21 mouse cellular contexts compared by ENCODE assay signal in genomic region chr16:30433148-30433547, GRCm38 (mm10).
"Had no signal": no experiment of that assay in that cellular context is flagged by ENCODE, and none has a peak within 500 bp of the region (broad histone marks: within the 10 kb centered on the region; RNA-seq: fewer than 3 reads in every experiment).

No protein-coding gene starts in this region.

- H3K9me3 ChIP-seq: liver, embryonic 15.5 days; midbrain, embryonic 12.5 days; midbrain, embryonic 15.5 days; neural tube, embryonic 12.5 days; neural tube, embryonic 15.5 days; stomach, embryonic 15.5 days had no signal

- H3K36me3 ChIP-seq: liver, embryonic 15.5 days; midbrain, embryonic 12.5 days; midbrain, embryonic 15.5 days; neural tube, embryonic 12.5 days; neural tube, embryonic 15.5 days; stomach, embryonic 15.5 days had no signal

- H3K27me3 ChIP-seq: liver, embryonic 15.5 days; midbrain, embryonic 12.5 days; midbrain, embryonic 15.5 days; neural tube, embryonic 12.5 days; neural tube, embryonic 15.5 days; stomach, embryonic 15.5 days had no signal

- H3K9ac ChIP-seq: liver, embryonic 15.5 days; lung, embryonic 14.5 days; midbrain, embryonic 12.5 days; midbrain, embryonic 15.5 days; neural tube, embryonic 12.5 days; neural tube, embryonic 15.5 days; stomach, embryonic 15.5 days had no signal

- H3K27ac ChIP-seq: kidney, postnatal 0 days; layer of hippocampus, adult 2 months; left cerebral cortex, adult 2 months; liver, embryonic 15.5 days; midbrain, embryonic 12.5 days; midbrain, embryonic 15.5 days; neural tube, embryonic 12.5 days; neural tube, embryonic 15.5 days; stomach, embryonic 15.5 days had no signal

- H3K4me1 ChIP-seq: midbrain, embryonic 12.5 days; midbrain, embryonic 15.5 days; neural tube, embryonic 12.5 days; neural tube, embryonic 15.5 days; stomach, embryonic 15.5 days had no signal

- ATAC-seq: intestine, embryonic 16.5 days; lung, postnatal 0 days; midbrain, embryonic 15.5 days had no signal

- H3K4me2 ChIP-seq: liver, embryonic 15.5 days; lung, embryonic 14.5 days; midbrain, embryonic 12.5 days; midbrain, embryonic 15.5 days; neural tube, embryonic 12.5 days; neural tube, embryonic 15.5 days; stomach, embryonic 15.5 days had no signal

- H3K4me3 ChIP-seq: layer of hippocampus, adult 2 months; left cerebral cortex, adult 2 months; liver, embryonic 15.5 days; midbrain, embryonic 12.5 days; midbrain, embryonic 15.5 days; neural tube, embryonic 12.5 days; neural tube, embryonic 15.5 days; stomach, embryonic 15.5 days had no signal

- DNase-seq: kidney, adult 18-20 months; kidney, adult 9 months; kidney, postnatal 25 days; layer of hippocampus, adult 9-11 months; layer of hippocampus, postnatal 36 days; lung, embryonic 14.5 days; right cerebral cortex, adult 18-20 months; right cerebral cortex, postnatal 14 days; right cerebral cortex, postnatal 4 days; thymus, postnatal 25 days had no signal
